Comparison of ENCODE assay signal across 8 mouse cellular contexts in the genomic region with DNA sequence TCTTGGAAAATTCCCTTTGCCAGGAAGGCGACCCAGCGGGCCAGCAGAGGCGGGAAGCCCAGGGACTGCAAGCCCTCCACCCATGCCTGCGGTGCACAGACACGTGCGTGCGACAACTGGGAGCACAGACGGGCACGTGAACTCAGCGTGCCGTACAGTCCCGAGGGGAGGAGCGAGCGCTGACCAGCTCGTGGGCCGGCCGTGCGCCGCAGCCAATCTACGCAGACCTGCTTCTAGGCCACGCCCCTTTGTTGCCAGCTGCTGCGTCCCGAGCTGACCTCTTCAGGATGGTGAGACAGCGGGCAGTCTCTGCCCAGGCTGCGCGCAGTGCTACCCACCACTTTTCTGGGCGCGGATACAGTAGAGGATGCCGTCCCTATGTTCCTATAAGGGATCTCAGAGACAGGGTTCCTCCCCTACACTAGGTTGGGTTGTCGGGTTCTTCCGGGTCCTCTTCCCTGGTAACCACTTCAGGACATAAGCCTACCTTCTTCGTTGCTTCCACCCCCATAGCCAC. TPM values are rescaled to one million over a fixed set of nuclear protein-coding genes. Genes with fewer than 3 reads are reported as not detected.
A peak's percentile ranks its signal among the peaks of the same experiment; 100 is the strongest.
DNase-seq lines count a peak whose midpoint lies in the region; ATAC-seq and TF ChIP-seq lines count a peak whose summit lies in the region.

No protein-coding gene starts in this region.

- TF ChIP-seq CTCF in G1E (IDR thresholded peaks at IDR 0.05; ENCODE audit: low read depth, low read length) = no peak
- TF ChIP-seq CTCF in liver, postnatal 0 days (IDR thresholded peaks at IDR 0.05; ENCODE audit: low read depth) = no peak

- peaks cover 3% of the 10 kb centered on the region; the same call in 1 of the 2 replicates for H3K4me1 ChIP-seq in G1E (ENCODE audit: insufficient read depth, low read depth, low read length)
- no peaks in the 10 kb centered on the region; the same call in none of the 2 replicates for H3K4me1 ChIP-seq in forebrain, embryonic 16.5 days (replicated peaks; ENCODE audit: control insufficient read depth, insufficient read depth, low read length)
- peaks cover 10% of the 10 kb centered on the region for H3K4me1 ChIP-seq in liver, postnatal 0 days (ENCODE audit: insufficient read depth)
- peaks cover 6% of the 10 kb centered on the region; the same call in 1 of the 2 replicates for H3K4me1 ChIP-seq in neural tube, embryonic 13.5 days (replicated peaks)

- no peaks in the 10 kb centered on the region for H3K9me3 ChIP-seq in G1E (replicated peaks)
- H3K9me3 ChIP-seq in forebrain, embryonic 16.5 days (ENCODE audit: control insufficient read depth, low read length) = no peaks in the 10 kb centered on the region
- no peaks in the 10 kb centered on the region for H3K9me3 ChIP-seq in liver, postnatal 0 days (ENCODE audit: low read length)
- H3K9me3 ChIP-seq in neural tube, embryonic 13.5 days = no peaks in the 10 kb centered on the region

- H3K27me3 ChIP-seq in G1E (ENCODE audit: insufficient read depth, low read length) = peaks cover 10% of the 10 kb centered on the region
- H3K27me3 ChIP-seq in forebrain, embryonic 16.5 days (replicated peaks; ENCODE audit: control insufficient read depth, insufficient read depth, low read length) = no peaks in the 10 kb centered on the region
- H3K27me3 ChIP-seq in liver, postnatal 0 days (ENCODE audit: insufficient read depth, low read length) = no peaks in the 10 kb centered on the region
- peaks cover 13% of the 10 kb centered on the region; the same call in 1 of the 2 replicates for H3K27me3 ChIP-seq in neural tube, embryonic 13.5 days

- H3K4me3 ChIP-seq in G1E (ENCODE audit: low read depth, low read length) = peak overlapping the region; percentile 29; the same call in 1 of the 2 replicates
- H3K4me3 ChIP-seq in forebrain, embryonic 16.5 days (replicated peaks; ENCODE audit: low read length) = peak overlapping the region; percentile 39
- peak overlapping the region; percentile 46 for H3K4me3 ChIP-seq in liver, postnatal 0 days (ENCODE audit: low read depth, low read length)
- peak overlapping the region; percentile 51 for H3K4me3 ChIP-seq in neural tube, embryonic 13.5 days

- H3K36me3 ChIP-seq in G1E (replicated peaks) = no peaks in the 10 kb centered on the region
- no peaks in the 10 kb centered on the region for H3K36me3 ChIP-seq in forebrain, embryonic 16.5 days (ENCODE audit: control insufficient read depth, insufficient read depth)
- 0 out of 2 replicates have a peak, but pooled peaks cover 2% of the 10 kb centered on the region for H3K36me3 ChIP-seq in liver, postnatal 0 days (replicated peaks; ENCODE audit: insufficient read depth, low read length)
- H3K36me3 ChIP-seq in neural tube, embryonic 13.5 days = no peaks in the 10 kb centered on the region

- no peak overlapping the region for H3K27ac ChIP-seq in forebrain, embryonic 16.5 days (ENCODE audit: low read length)
- peak overlapping the region; percentile 83 for H3K27ac ChIP-seq in liver, postnatal 0 days (ENCODE audit: low read depth)
- no peak overlapping the region for H3K27ac ChIP-seq in neural tube, embryonic 13.5 days (replicated peaks)

- H3K4me2 ChIP-seq in forebrain, embryonic 16.5 days (ENCODE audit: low read length) = peak overlapping the region; percentile 69
- peak overlapping the region; percentile 87 for H3K4me2 ChIP-seq in liver, postnatal 0 days (ENCODE audit: low read depth, low read length)
- H3K4me2 ChIP-seq in neural tube, embryonic 13.5 days = peak overlapping the region; percentile 79

- TF ChIP-seq EP300 in liver, postnatal 0 days (IDR thresholded peaks at IDR 0.05; ENCODE audit: low read depth) = no peak

- ATAC-seq in G1E (ENCODE audit: extremely low read depth, insufficient number of reproducible peaks, low FRiP score, poor library complexity, severe bottlenecking) = no peak
- peak; percentile 99 for ATAC-seq in forebrain, embryonic 16.5 days
- ATAC-seq in liver, postnatal 0 days = peak; percentile 98
- ATAC-seq in neural tube, embryonic 13.5 days (ENCODE audit: low read depth) = peak; percentile 99

- no peak for DNase-seq in G1E (ENCODE audit: low spot score)
- DNase-seq in cerebellum, adult 18-20 months = peak; percentile 80 to 86
- DNase-seq in heart, postnatal 25 days (ENCODE audit: low spot score) = peak; percentile 96
- DNase-seq in layer of hippocampus, adult 11-12 months (ENCODE audit: low spot score) = peak; percentile 93
- peak; percentile 92 for DNase-seq in liver, postnatal 0 days
- peak; percentile 85 for DNase-seq in telencephalon, adult 2 months (ENCODE audit: low read depth, low spot score)

- peak overlapping the region; percentile 39 for H3K9ac ChIP-seq in forebrain, embryonic 16.5 days (replicated peaks; ENCODE audit: low read depth, low read length)
- H3K9ac ChIP-seq in liver, postnatal 0 days (replicated peaks) = peak overlapping the region; percentile 76
- H3K9ac ChIP-seq in neural tube, embryonic 13.5 days = peak overlapping the region; percentile 65

- WGBS in forebrain, embryonic 16.5 days = under 1% methylated on average over 30 of the region's 32 CpGs
- under 1% methylated on average over 32 of the region's 32 CpGs for WGBS in liver, postnatal 0 days (ENCODE audit: insufficient replicate concordance)
- under 1% methylated on average over 32 of the region's 32 CpGs for WGBS in neural tube, embryonic 13.5 days

- intact Hi-C loops in heart, postnatal 25 days (cut with DNase I) = no loop called here

RNA-seq across cellular contexts. Expression of a gene that starts 18.4 kb away (rescaled TPM):
- total RNA-seq in G1E (2014; fragmentation: Nextera tagmentation) (not detected in 2 replicates), G1E (2017) (0.12 and 1.1 TPM in 2 replicates)
- not detected in 2 replicates for polyA plus RNA-seq in G1E (2012)
- polyA plus RNA-seq in forebrain, embryonic 16.5 days (2015; fragmentation: Nextera tagmentation; extraction: Ambion mirVana) = 41.1 and 43.8 TPM in 2 replicates
- 10 to 100 TPM in 1 of 2 experiments, 1 to 10 TPM in 1; 7.8 to 10.4 TPM for total RNA-seq in heart, postnatal 25 days (2021)
- polyA plus RNA-seq in liver, postnatal 0 days (2015; fragmentation: Nextera tagmentation; extraction: Ambion mirVana) = 3.0 and 3.3 TPM in 2 replicates
- 27.2 and 29.4 TPM in 2 replicates for polyA plus RNA-seq in neural tube, embryonic 13.5 days (2015; fragmentation: Nextera tagmentation; extraction: Ambion mirVana)
